Mouse (Mus musculus) lung, embryonic 15.5 days (tissue): Measurements from ENCODE around the gene Slc6a18. TPM values are rescaled to one million over a fixed set of nuclear protein-coding genes. Genes with fewer than 3 reads are reported as not detected.

Source experiments
- ATAC-seq: fragments of 200-750 bp; cut with Nextera tagmentation; 2 replicates; pipeline ENCODE4 v1.8.0; 2017; ENCODE audit warnings: moderate number of reproducible peaks, borderline replicate concordance; ENCODE audit not compliant: low FRiP score, low TSS enrichment; ENCODE audit errors: extremely low read depth
- H3K27ac ChIP-seq: fragments of 300-500 bp; sonication (generic); 2 replicates; pipeline ENCODE4 v1.5.1; 2015; ENCODE audit warnings: moderate library complexity, mild to moderate bottlenecking, inconsistent platforms
- H3K27me3 ChIP-seq: fragments of 300-500 bp; sonication (generic); 2 replicates; pipeline ENCODE4 v1.6.1; 2015; ENCODE audit warnings: inconsistent platforms
- H3K36me3 ChIP-seq: fragments of 300-500 bp; sonication (generic); 2 replicates; pipeline ENCODE4 v1.6.1; 2015; ENCODE audit warnings: inconsistent platforms
- H3K4me1 ChIP-seq: fragments of 300-500 bp; sonication (generic); 2 replicates; pipeline ENCODE4 v1.6.1; 2015; ENCODE audit warnings: inconsistent platforms
- H3K4me2 ChIP-seq: fragments of 300-500 bp; sonication (generic); 2 replicates; pipeline ENCODE4 v1.6.1; 2015; ENCODE audit warnings: inconsistent platforms, mild to moderate bottlenecking, moderate library complexity
- H3K4me3 ChIP-seq: fragments of 300-500 bp; sonication (generic); 2 replicates; pipeline ENCODE4 v1.5.1; 2015; ENCODE audit warnings: mild to moderate bottlenecking, inconsistent platforms
- H3K9ac ChIP-seq: fragments of 300-500 bp; sonication (generic); 2 replicates; pipeline ENCODE4 v1.6.1; 2015; ENCODE audit warnings: inconsistent platforms
- H3K9me3 ChIP-seq: fragments of 300-500 bp; sonication (generic); 2 replicates; pipeline ENCODE4 v1.6.1; 2016; ENCODE audit warnings: inconsistent platforms
- WGBS: fragments of 180-500 bp; shearing (Covaris S2); methylation state at CpG from one replicate; pipeline ENCODE4 v1.1.7; 2015; 5-methylcytosine and 5-hydroxymethylcytosine counted together
- polyA plus RNA-seq: library from polyadenylated mRNA; unstranded; fragments of >200 nt; fragmentation: Nextera tagmentation; extraction: Ambion mirVana; gene quantifications from 2 replicates; pipeline ENCODE4 v1.2.1, GENCODE M21; 2015

Gene Slc6a18
- polyA plus RNA-seq: not detected in 2 replicates

- 81% methylated on average over 3 of the region's 3 CpGs for WGBS
- Histone ChIP-seq H3K9me3 (no peaks in the 10 kb centered on the region), H3K4me1 (no peaks in the 10 kb centered on the region), H3K4me3 (no peak within 1 kb of the TSS), H3K36me3 (no peaks in the 10 kb centered on the region), H3K4me2 (no peak within 1 kb of the TSS), H3K9ac (no peak within 1 kb of the TSS), H3K27me3 (no peaks in the 10 kb centered on the region), H3K27ac (no peak within 1 kb of the TSS)
- ATAC-seq: no peak
Measured at GRCm38 (mm10) chr13:73677853-73678252, at the start of gene Slc6a18. Gene Slc6a18 (minus strand): TSS chr13:73678023.

DNA sequence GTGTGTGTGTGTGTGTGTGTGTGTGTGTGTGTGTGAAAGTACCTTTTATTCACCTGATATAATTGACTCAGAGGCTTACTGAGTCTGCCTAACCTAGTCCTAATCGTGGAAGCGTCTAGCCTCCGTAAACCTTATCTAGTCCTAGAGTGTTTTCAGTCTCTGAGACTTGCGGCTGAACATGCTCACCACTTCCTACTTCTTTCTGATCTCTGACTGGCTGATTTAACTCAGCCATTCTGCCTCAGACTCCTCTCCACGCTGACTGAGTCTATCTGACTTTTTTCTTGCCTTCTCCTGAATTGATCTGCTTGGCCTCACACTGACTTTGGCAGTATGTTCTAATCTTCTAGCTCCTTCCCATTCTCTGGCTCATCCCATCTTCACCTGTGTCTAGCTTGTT is 47.5 kb upstream of the Slc6a18 start:
- Histone ChIP-seq H3K9ac (no peak overlapping the region), H3K27ac (no peak overlapping the region), H3K4me3 (no peak overlapping the region), H3K27me3 (no peaks in the 10 kb centered on the region; the same call in 1 of the 2 replicates), H3K9me3 (no peaks in the 10 kb centered on the region), H3K4me2 (no peak overlapping the region), H3K4me1 (no peaks in the 10 kb centered on the region), H3K36me3 (no peaks in the 10 kb centered on the region)
- no peak for ATAC-seq
- 79% methylated on average over 5 of the region's 5 CpGs for WGBS

GRCm38 (mm10) chr13:73723081-73723668 is 45.4 kb upstream of the Slc6a18 start:
- no peaks in the 10 kb centered on the region for H3K9me3 ChIP-seq
- no peaks in the 10 kb centered on the region; the same call in 1 of the 2 replicates for H3K27me3 ChIP-seq
- H3K4me1 ChIP-seq: no peaks in the 10 kb centered on the region
- H3K4me2 ChIP-seq: no peak overlapping the region
- 30% methylated on average over 8 of the region's 8 CpGs for WGBS
- H3K9ac ChIP-seq: no peak overlapping the region
- H3K4me3 ChIP-seq: no peak overlapping the region
- no peak overlapping the region for H3K27ac ChIP-seq
- no peak for ATAC-seq
- no peaks in the 10 kb centered on the region for H3K36me3 ChIP-seq

DNA sequence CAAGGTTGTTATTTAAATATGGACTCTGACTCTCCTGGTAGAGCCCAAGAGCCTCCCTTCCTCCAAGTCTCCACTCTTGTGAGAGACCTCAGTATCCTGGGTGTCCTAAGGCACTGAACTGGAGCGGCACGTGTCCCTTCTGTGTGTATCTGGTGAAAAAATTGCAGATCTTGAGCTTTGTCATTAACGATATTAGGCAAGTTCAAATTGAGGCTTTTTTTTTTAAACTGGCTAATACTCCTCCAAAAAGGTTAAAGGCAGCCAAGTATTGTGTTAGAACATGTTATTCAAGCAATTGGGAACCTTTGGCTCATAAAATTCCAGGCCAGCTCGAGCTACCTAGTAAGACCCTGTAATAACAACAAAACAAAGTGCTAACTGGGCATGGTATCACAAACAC is 42.4 kb upstream of the Slc6a18 start:
- 74% methylated on average over 4 of the region's 4 CpGs for WGBS
- no peak overlapping the region for H3K4me2 ChIP-seq

DNA sequence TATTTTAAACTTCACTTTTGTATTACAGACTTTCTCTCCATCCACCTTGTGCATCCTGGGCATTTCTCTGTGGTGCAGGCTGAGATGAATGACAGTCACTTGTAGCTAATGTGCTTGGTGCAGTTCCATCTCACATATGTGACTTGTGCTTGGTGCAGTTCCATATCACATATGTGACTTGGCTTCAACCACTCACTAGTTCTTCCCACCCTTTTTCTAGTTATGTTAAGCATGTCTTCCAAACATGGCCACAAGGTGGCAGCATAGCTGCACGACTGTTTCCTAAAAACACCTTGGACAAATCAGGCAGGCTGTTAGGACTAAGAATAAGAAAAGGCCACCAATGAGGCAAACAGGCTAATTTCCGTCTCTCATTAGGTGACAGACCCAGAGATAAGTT is 40.4 kb upstream of the Slc6a18 start:
- 0% methylated on average over 2 of the region's 2 CpGs for WGBS
- Histone ChIP-seq H3K4me1 (no peaks in the 10 kb centered on the region), H3K27me3 (no peaks in the 10 kb centered on the region; the same call in 1 of the 2 replicates), H3K36me3 (no peaks in the 10 kb centered on the region), H3K9me3 (no peaks in the 10 kb centered on the region), H3K4me3 (no peak overlapping the region), H3K4me2 (no peak overlapping the region), H3K9ac (no peak overlapping the region), H3K27ac (no peak overlapping the region)
- no peak for ATAC-seq

More for the DNA sequence above, 42.4 kb upstream of the Slc6a18 start:
- Histone ChIP-seq H3K9me3 (no peaks in the 10 kb centered on the region), H3K27me3 (no peaks in the 10 kb centered on the region; the same call in 1 of the 2 replicates), H3K27ac (no peak overlapping the region), H3K36me3 (no peaks in the 10 kb centered on the region), H3K4me3 (no peak overlapping the region), H3K4me1 (no peaks in the 10 kb centered on the region), H3K9ac (no peak overlapping the region)
- ATAC-seq: no peak

GRCm38 (mm10) chr13:73714020-73714419 is 36.2 kb upstream of the Slc6a18 start:
- 51% methylated on average over 2 of the region's 2 CpGs for WGBS
- Histone ChIP-seq H3K9me3 (no peaks in the 10 kb centered on the region), H3K4me2 (no peak overlapping the region), H3K27ac (no peak overlapping the region), H3K4me1 (no peaks in the 10 kb centered on the region), H3K27me3 (no peaks in the 10 kb centered on the region), H3K36me3 (no peaks in the 10 kb centered on the region), H3K4me3 (no peak overlapping the region), H3K9ac (no peak overlapping the region)
- no peak for ATAC-seq

- WGBS: 63% methylated on average over 4 of the region's 4 CpGs
- Histone ChIP-seq H3K27ac (no peak overlapping the region), H3K36me3 (no peaks in the 10 kb centered on the region), H3K4me3 (no peak overlapping the region), H3K4me1 (no peaks in the 10 kb centered on the region), H3K27me3 (no peaks in the 10 kb centered on the region), H3K9me3 (no peaks in the 10 kb centered on the region), H3K9ac (no peak overlapping the region), H3K4me2 (no peak overlapping the region)
- ATAC-seq: no peak
Measured at GRCm38 (mm10) chr13:73713204-73713603, 35.4 kb upstream of the Slc6a18 start.

GRCm38 (mm10) chr13:73712228-73712627 is 34.4 kb upstream of the Slc6a18 start:
- no peak for ATAC-seq
- H3K4me2 ChIP-seq: no peak overlapping the region
- H3K27me3 ChIP-seq: no peaks in the 10 kb centered on the region
- no peaks in the 10 kb centered on the region for H3K9me3 ChIP-seq
- H3K9ac ChIP-seq: no peak overlapping the region
- 73% methylated on average over 3 of the region's 3 CpGs for WGBS
- H3K27ac ChIP-seq: no peak overlapping the region
- H3K36me3 ChIP-seq: no peaks in the 10 kb centered on the region
- no peak overlapping the region for H3K4me3 ChIP-seq
- H3K4me1 ChIP-seq: no peaks in the 10 kb centered on the region

DNA sequence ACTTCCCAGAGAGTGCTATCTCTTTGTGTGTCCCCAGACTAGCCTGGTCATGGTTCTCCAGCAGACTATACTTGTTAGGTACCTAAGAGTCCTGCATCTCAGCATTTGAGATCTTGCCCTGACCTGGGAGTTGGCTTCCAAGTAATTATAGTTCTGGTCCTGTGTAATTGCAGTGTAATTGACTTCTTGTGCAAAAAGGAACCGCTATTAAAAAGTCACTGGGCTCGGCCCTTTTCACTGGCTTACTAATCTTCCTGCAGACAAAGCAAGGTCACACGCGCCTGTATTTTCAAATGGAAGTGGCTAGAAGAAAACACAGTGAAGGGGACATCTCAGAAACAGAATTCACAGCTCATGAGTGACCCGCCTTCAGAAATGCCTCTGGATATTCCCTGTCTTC is 34.0 kb upstream of the Slc6a18 start:
- ATAC-seq: no peak
- no peaks in the 10 kb centered on the region for H3K9me3 ChIP-seq
- H3K36me3 ChIP-seq: no peaks in the 10 kb centered on the region
- no peak overlapping the region for H3K27ac ChIP-seq
- H3K27me3 ChIP-seq: no peaks in the 10 kb centered on the region
- H3K4me2 ChIP-seq: no peak overlapping the region
- H3K4me1 ChIP-seq: no peaks in the 10 kb centered on the region
- H3K9ac ChIP-seq: no peak overlapping the region
- no peak overlapping the region for H3K4me3 ChIP-seq
- 91% methylated on average over 5 of the region's 5 CpGs for WGBS

DNA sequence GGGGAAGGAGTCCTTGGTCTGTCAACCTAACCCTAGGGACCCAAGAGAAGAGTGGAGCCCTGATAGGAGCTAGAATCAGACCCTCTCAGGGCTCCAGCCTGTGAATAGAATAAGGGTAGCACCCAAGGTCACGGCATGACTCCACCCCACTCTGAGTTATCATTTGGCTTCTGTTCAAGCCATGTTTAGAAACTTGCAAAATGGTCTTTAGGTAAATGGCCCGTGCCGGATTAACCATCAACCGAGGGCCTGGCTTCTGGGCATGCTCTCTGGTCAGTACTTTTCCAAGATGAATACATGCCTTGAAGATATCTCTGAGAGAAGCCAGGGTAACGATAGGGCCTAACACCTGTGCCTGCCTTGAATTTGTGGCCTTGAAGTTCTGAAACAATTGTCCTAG is 33.4 kb upstream of the Slc6a18 start:
- ATAC-seq: no peak
- Histone ChIP-seq H3K9me3 (no peaks in the 10 kb centered on the region), H3K4me1 (no peaks in the 10 kb centered on the region), H3K36me3 (no peaks in the 10 kb centered on the region), H3K9ac (no peak overlapping the region), H3K4me3 (no peak overlapping the region), H3K27me3 (no peaks in the 10 kb centered on the region), H3K4me2 (no peak overlapping the region), H3K27ac (no peak overlapping the region)
- 85% methylated on average over 5 of the region's 5 CpGs for WGBS

DNA sequence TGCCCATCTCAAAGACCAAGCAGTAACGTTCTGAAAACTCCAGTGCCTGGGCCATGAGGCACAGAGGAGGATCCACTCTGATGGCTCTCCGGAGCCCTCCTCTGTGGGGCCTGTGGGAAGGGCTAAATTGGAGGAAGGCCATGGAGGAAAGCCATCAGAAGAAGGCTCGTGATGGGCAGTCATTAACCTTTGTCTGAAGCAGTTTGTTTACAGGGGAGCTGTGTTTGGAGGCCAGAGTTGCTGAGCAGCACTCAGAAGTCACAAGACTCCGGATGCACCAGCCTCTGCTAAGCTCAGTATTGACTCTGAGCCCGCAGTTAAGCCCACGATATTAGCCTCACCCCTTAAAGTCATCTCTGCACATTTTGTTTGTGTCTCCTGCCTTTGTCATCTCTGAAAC is 31.7 kb upstream of the Slc6a18 start:
- no peak for ATAC-seq

GRCm38 (mm10) chr13:73704694-73705325 is 27.0 kb upstream of the Slc6a18 start, which contains the start of gene Slc6a19:
Gene Slc6a19 (minus strand): TSS chr13:73704865.
- no peak within 1 kb of the TSS for H3K9ac ChIP-seq
- no peak within 1 kb of the TSS for H3K4me3 ChIP-seq
- no peak within 1 kb of the TSS for H3K4me2 ChIP-seq
- H3K27me3 ChIP-seq: no peaks in the 10 kb centered on the region
- no peak for ATAC-seq
- H3K36me3 ChIP-seq: no peaks in the 10 kb centered on the region
- 85% methylated on average over 7 of the region's 7 CpGs for WGBS
- H3K9me3 ChIP-seq: no peaks in the 10 kb centered on the region
- H3K27ac ChIP-seq: no peak within 1 kb of the TSS
- H3K4me1 ChIP-seq: no peaks in the 10 kb centered on the region

More for the DNA sequence above, 31.7 kb upstream of the Slc6a18 start:
- Histone ChIP-seq H3K9ac (no peak overlapping the region), H3K4me3 (no peak overlapping the region), H3K9me3 (no peaks in the 10 kb centered on the region), H3K27me3 (no peaks in the 10 kb centered on the region), H3K4me1 (no peaks in the 10 kb centered on the region), H3K27ac (no peak overlapping the region), H3K36me3 (no peaks in the 10 kb centered on the region), H3K4me2 (no peak overlapping the region)
- 40% methylated on average over 6 of the region's 6 CpGs for WGBS
